Mouse (Mus musculus) C2C12 (cell line): ENCODE measurements around the gene Kctd12b. TPM values are rescaled to one million over a fixed set of nuclear protein-coding genes. Genes with fewer than 3 reads are reported as not detected.

Experiments
- H3K27me3 ChIP-seq: one replicate; pipeline ENCODE4 v1.6.1; 2011; ENCODE audit not compliant: control insufficient read depth, insufficient read depth, insufficient read length
- H3K36me3 ChIP-seq: one replicate; pipeline ENCODE4 v1.6.1; 2011; ENCODE audit not compliant: control insufficient read depth, insufficient read depth
- H3K4me3 ChIP-seq: one replicate; pipeline ENCODE4 v1.5.1; 2011; ENCODE audit warnings: mild to moderate bottlenecking, control low read depth; ENCODE audit not compliant: poor library complexity, insufficient read depth, severe bottlenecking
- H3K79me2 ChIP-seq: one replicate; pipeline ENCODE4 v1.6.1; 2011; ENCODE audit not compliant: control insufficient read depth, insufficient read depth
- H3K79me3 ChIP-seq: one replicate; pipeline ENCODE4 v1.6.1; 2011; ENCODE audit warnings: low read depth, control low read depth
- H3ac ChIP-seq: one replicate; pipeline ENCODE3; 2011; ENCODE audit warnings: low read depth; ENCODE audit not compliant: control insufficient read depth, insufficient read length
- CEBPB ChIP-seq: IDR thresholded peaks from one replicate; pipeline ENCODE4 v1.6.1; 2011; ENCODE audit warnings: low read depth, mild to moderate bottlenecking, control low read depth, moderate library complexity
- CTCF ChIP-seq: IDR thresholded peaks from one replicate; pipeline ENCODE4 v1.5.1; 2011; ENCODE audit not compliant: control insufficient read depth, insufficient read depth, insufficient read length
- FOSL1 ChIP-seq: IDR thresholded peaks from one replicate; pipeline ENCODE4 v1.8.0; 2011; ENCODE audit warnings: mild to moderate bottlenecking, low read length; ENCODE audit not compliant: poor library complexity, insufficient read depth, severe bottlenecking
- MAX ChIP-seq: IDR thresholded peaks from one replicate; pipeline ENCODE4 v1.6.1; 2011; ENCODE audit warnings: mild to moderate bottlenecking, control low read depth
- MYOD1 ChIP-seq: IDR thresholded peaks from one replicate; pipeline ENCODE4 v1.6.1; 2011; ENCODE audit warnings: low read depth; ENCODE audit not compliant: control insufficient read depth, insufficient read length
- MYOG ChIP-seq: IDR thresholded peaks from one replicate; pipeline ENCODE4 v1.6.1; 2011; ENCODE audit not compliant: control insufficient read depth, insufficient read length; ENCODE audit errors: extremely low read depth
- USF1 ChIP-seq: IDR thresholded peaks from one replicate; pipeline ENCODE4 v1.6.1; 2011; ENCODE audit warnings: low read depth, mild to moderate bottlenecking, control low read depth, moderate library complexity
- long read RNA-seq, 2 experiments: library from polyadenylated mRNA; unstranded; transcript quantifications; one replicate each; pipeline ENCODE4 v2.0.0; 2019 to 2020
- polyA plus RNA-seq: library from polyadenylated mRNA; unstranded; fragments of >200 nt; fragmentation: generic; extraction: Trizol; gene quantifications from one replicate; pipeline ENCODE4 v1.2.1, GENCODE M21; 2012; ENCODE audit warnings: missing spikeins

The Kctd12b gene
- 0.08 TPM for polyA plus RNA-seq
- long read RNA-seq, experiment 1, full-length matches to known transcripts = 2 of 2 reads
- long read RNA-seq, experiment 1, partial matches to known transcripts = 0 of 2 reads
- long read RNA-seq, experiment 1, other reads (novel, unspliced or antisense) = 0 of 2 reads
- long read RNA-seq, experiment 2, full-length matches to known transcripts = 1 of 2 reads
- long read RNA-seq, experiment 2, partial matches to known transcripts = 1 of 2 reads
- long read RNA-seq, experiment 2, other reads (novel, unspliced or antisense) = 0 of 2 reads

GRCm38 (mm10) chrX:153695782-153696395 lies at the start of gene Kctd12b:
Gene Kctd12b, minus strand, starts transcription at chrX:153696391.
- H3K27me3 ChIP-seq = no peaks in the 10 kb centered on the region
- H3K4me3 ChIP-seq = no peak within 1 kb of the TSS
- TF ChIP-seq USF1 (no peak), CTCF (no peak), MYOD1 (no peak), MYOG (no peak), FOSL1 (no peak), MAX (no peak), CEBPB (no peak)

GRCm38 (mm10) chrX:153742493-153742892 lies 46.3 kb upstream of the Kctd12b start:
- H3ac ChIP-seq = no peak overlapping the region
- TF ChIP-seq FOSL1 = no peak
- no peak for TF ChIP-seq MAX
- no peak for TF ChIP-seq CTCF
- no peak for TF ChIP-seq USF1
- TF ChIP-seq CEBPB = no peak
- no peak overlapping the region for H3K4me3 ChIP-seq
- H3K79me2 ChIP-seq = no peaks in the 10 kb centered on the region
- H3K79me3 ChIP-seq = no peaks in the 10 kb centered on the region
- peaks cover 2% of the 10 kb centered on the region for H3K36me3 ChIP-seq
- H3K27me3 ChIP-seq = no peaks in the 10 kb centered on the region

More at GRCm38 (mm10) chrX:153695782-153696395, at the start of gene Kctd12b:
- no peaks in the 10 kb centered on the region for H3K36me3 ChIP-seq
- H3K79me3 ChIP-seq = no peaks in the 10 kb centered on the region
- no peaks in the 10 kb centered on the region for H3K79me2 ChIP-seq
- no peak within 1 kb of the TSS for H3ac ChIP-seq

GRCm38 (mm10) chrX:153735697-153736096 lies 39.5 kb upstream of the Kctd12b start:
- TF ChIP-seq CTCF = no peak
- no peak overlapping the region for H3K4me3 ChIP-seq
- no peaks in the 10 kb centered on the region for H3K79me3 ChIP-seq
- no peaks in the 10 kb centered on the region for H3K27me3 ChIP-seq
- peaks cover 8% of the 10 kb centered on the region for H3K36me3 ChIP-seq
- no peak overlapping the region for H3ac ChIP-seq
- no peaks in the 10 kb centered on the region for H3K79me2 ChIP-seq

- Histone ChIP-seq H3ac (no peak overlapping the region), H3K4me3 (peak overlapping the region; percentile 42), H3K36me3 (no peaks in the 10 kb centered on the region), H3K27me3 (no peaks in the 10 kb centered on the region), H3K79me2 (peaks cover 45% of the 10 kb centered on the region), H3K79me3 (peaks cover 32% of the 10 kb centered on the region)
- TF ChIP-seq MAX (no peak), CTCF (no peak), FOSL1 (no peak)
Observed at GRCm38 (mm10) chrX:153724400-153724799, 28.2 kb upstream of the Kctd12b start.

- H3ac ChIP-seq = peak within 1 kb of the TSS; percentile 83
- H3K79me3 ChIP-seq = peaks cover 29% of the 10 kb centered on the region
- H3K36me3 ChIP-seq = no peaks in the 10 kb centered on the region
- H3K4me3 ChIP-seq = peak within 1 kb of the TSS; percentile 42
- no peak for TF ChIP-seq CTCF
- TF ChIP-seq FOSL1 = no peak
- TF ChIP-seq USF1 = no peak
- no peak for TF ChIP-seq MYOG
- TF ChIP-seq MYOD1 = no peak
- TF ChIP-seq CEBPB = no peak
- TF ChIP-seq MAX = no peak
- no peaks in the 10 kb centered on the region for H3K27me3 ChIP-seq
- peaks cover 45% of the 10 kb centered on the region for H3K79me2 ChIP-seq
Observed at GRCm38 (mm10) chrX:153723110-153723916, 27.1 kb upstream of the Kctd12b start, which contains the start of gene Nbdy. Gene Nbdy, plus strand, starts transcription at chrX:153723590.

GRCm38 (mm10) chrX:153719602-153720001 lies 23.4 kb upstream of the Kctd12b start:
- no peaks in the 10 kb centered on the region for H3K36me3 ChIP-seq
- H3K79me2 ChIP-seq = peaks cover 11% of the 10 kb centered on the region
- H3K4me3 ChIP-seq = no peak overlapping the region
- H3ac ChIP-seq = no peak overlapping the region
- H3K79me3 ChIP-seq = peaks cover 6% of the 10 kb centered on the region
- TF ChIP-seq CTCF = no peak
- no peak for TF ChIP-seq MAX
- no peak for TF ChIP-seq FOSL1
- no peak for TF ChIP-seq MYOD1
- TF ChIP-seq MYOG = no peak
- TF ChIP-seq CEBPB = no peak
- no peak for TF ChIP-seq USF1
- H3K27me3 ChIP-seq = no peaks in the 10 kb centered on the region
